In genomic region chr10:80398719-80399190, GRCm38 (mm10) we compare ENCODE assay signal across 8 mouse cellular contexts. TPM values are rescaled to one million over a fixed set of nuclear protein-coding genes. Genes with fewer than 3 reads are reported as not detected.
DNase-seq lines count a peak whose midpoint lies in the region; ATAC-seq lines count a peak whose summit lies in the region.

No protein-coding gene starts in this region.

- WGBS in hindbrain, embryonic 14.5 days = under 1% methylated on average over 58 of the region's 59 CpGs

- H3K4me1 ChIP-seq in hindbrain, embryonic 14.5 days (replicated peaks; ENCODE audit: control insufficient read depth, insufficient read depth, low read length) = peaks cover 24% of the 10 kb centered on the region

- H3K27me3 ChIP-seq in hindbrain, embryonic 14.5 days (ENCODE audit: control insufficient read depth, insufficient read depth, low read length) = no peaks in the 10 kb centered on the region

- peak overlapping the region; percentile 63 for H3K4me2 ChIP-seq in hindbrain, embryonic 14.5 days (replicated peaks)

- DNase-seq in NIH3T3 (ENCODE audit: low read depth) = peak; percentile 100
- peak; percentile 99 for DNase-seq in cerebellum, postnatal 10 days
- peak; percentile 95 to 96 for DNase-seq in frontal cortex, postnatal 14 days (ENCODE audit: low spot score in 2 of 2)
- DNase-seq in hindbrain, embryonic 14.5 days (ENCODE audit: low spot score) = peak; percentile 100
- peak; percentile 97 to 98 for DNase-seq in layer of hippocampus, postnatal 36 days
- peak; percentile 98 for DNase-seq in lung, postnatal 36 days
- DNase-seq in retina, postnatal 1 day = peak; percentile 99
- peak; percentile 89 to 97 for DNase-seq in urinary bladder, adult 18-20 months (ENCODE audit: low spot score in 2 of 2)

- peak overlapping the region; percentile 91 for H3K9ac ChIP-seq in hindbrain, embryonic 14.5 days

- peak overlapping the region; percentile 99 for H3K27ac ChIP-seq in hindbrain, embryonic 14.5 days

- no peaks in the 10 kb centered on the region for H3K9me3 ChIP-seq in hindbrain, embryonic 14.5 days (ENCODE audit: control insufficient read depth, low read length)

- peak overlapping the region; percentile 80 for H3K4me3 ChIP-seq in hindbrain, embryonic 14.5 days (replicated peaks; ENCODE audit: low read length)

- peaks cover 58% of the 10 kb centered on the region for H3K36me3 ChIP-seq in hindbrain, embryonic 14.5 days (replicated peaks; ENCODE audit: control insufficient read depth, insufficient read depth)

- ATAC-seq in hindbrain, embryonic 14.5 days (ENCODE audit: low FRiP score) = peak; percentile 81

RNA-seq across cellular contexts. Expression of gene Mbd3, which starts 0.6 kb away (rescaled TPM):
- 152 and 161 TPM in 2 replicates for polyA plus RNA-seq in hindbrain, embryonic 14.5 days (2014; fragmentation: Nextera tagmentation; extraction: Ambion mirVana)
- total RNA-seq in layer of hippocampus, postnatal 36 days (2021) = 100 to 1,000 TPM; 148 to 156 TPM

RNA-seq across cellular contexts. Expression of gene Uqcr11, which starts 7.9 kb away (rescaled TPM):
- polyA plus RNA-seq in hindbrain, embryonic 14.5 days (2014; fragmentation: Nextera tagmentation; extraction: Ambion mirVana) = 675 and 804 TPM in 2 replicates
- 100 to 1,000 TPM; 443 to 467 TPM for total RNA-seq in layer of hippocampus, postnatal 36 days (2021)

RNA-seq across cellular contexts. Expression of gene Mex3d, which starts 11.3 kb away (rescaled TPM):
- 12.3 and 13.3 TPM in 2 replicates for polyA plus RNA-seq in hindbrain, embryonic 14.5 days (2014; fragmentation: Nextera tagmentation; extraction: Ambion mirVana)
- total RNA-seq in layer of hippocampus, postnatal 36 days (2021) = 10 to 100 TPM; 18.2 to 18.4 TPM

RNA-seq across cellular contexts. Expression of gene Tcf3, which starts 34.7 kb away (rescaled TPM):
- 41.3 and 46.5 TPM in 2 replicates for polyA plus RNA-seq in hindbrain, embryonic 14.5 days (2014; fragmentation: Nextera tagmentation; extraction: Ambion mirVana)
- total RNA-seq in layer of hippocampus, postnatal 36 days (2021) = 10 to 100 TPM; 30.5 to 30.6 TPM

RNA-seq across cellular contexts. Expression of gene Plk5, which starts 42.5 kb away (rescaled TPM):
- polyA plus RNA-seq in hindbrain, embryonic 14.5 days (2014; fragmentation: Nextera tagmentation; extraction: Ambion mirVana) = 3.6 and 4.1 TPM in 2 replicates
- 10 to 100 TPM; 23.2 to 23.4 TPM for total RNA-seq in layer of hippocampus, postnatal 36 days (2021)

Comparison
In these comparisons a context has a peak if more than half of its experiments do, and no peak if none do; other contexts are left out.
1. Peak in every context shown above with its lines: DNase-seq, ATAC-seq, H3K4me3 ChIP-seq and H3K27ac ChIP-seq.